Mouse (Mus musculus): ENCODE results near the gene C130032M10Rik. TPM values are rescaled to one million over a fixed set of nuclear protein-coding genes. Genes with fewer than 3 reads are reported as not detected.

Gene C130032M10Rik
- polyA plus RNA-seq, 1 experiment, result 0.06 TPM

- H3K4me2 ChIP-seq (ENCODE audit: low read depth), result no peak overlapping the region
- no peak overlapping the region for H3K4me3 ChIP-seq
- TF ChIP-seq MYOG (IDR thresholded peaks at IDR 0.05; ENCODE audit: control insufficient read depth in 1 of 3, insufficient read depth in 1 of 3, insufficient read length in 2 of 3, low read depth in 2 of 3), result no peak
- TF ChIP-seq CEBPB (IDR thresholded peaks at IDR 0.05; ENCODE audit: insufficient read depth, poor library complexity, severe bottlenecking), result no peak
- TF ChIP-seq TCF12 (IDR thresholded peaks at IDR 0.05; ENCODE audit: insufficient read depth, poor library complexity, severe bottlenecking), result no peak
- TF ChIP-seq MYOD1 (IDR thresholded peaks at IDR 0.05; ENCODE audit: control insufficient read depth in 1 of 3, insufficient read length in 2 of 3, low read depth in 2 of 3), result no peak
- no peak for TF ChIP-seq SRF (IDR thresholded peaks at IDR 0.05; ENCODE audit: control insufficient read depth, insufficient read length, low read depth)
- TF ChIP-seq E2F4 (IDR thresholded peaks at IDR 0.05; ENCODE audit: insufficient read depth), result no peak
- no peak for TF ChIP-seq POLR2A (IDR thresholded peaks at IDR 0.05; ENCODE audit: insufficient read length, low read depth)
- no peak for TF ChIP-seq TCF3 (IDR thresholded peaks at IDR 0.05; ENCODE audit: insufficient read length, low read depth)
- TF ChIP-seq POLR2AphosphoS2 (IDR thresholded peaks at IDR 0.05; ENCODE audit: insufficient read length, low read depth), result no peak
- TF ChIP-seq USF1 (IDR thresholded peaks at IDR 0.05; ENCODE audit: low read depth), result no peak
- no peak for TF ChIP-seq REST (IDR thresholded peaks at IDR 0.05; ENCODE audit: insufficient read depth, insufficient read length)
- no peak for TF ChIP-seq MAX (IDR thresholded peaks at IDR 0.05; ENCODE audit: low read depth)
- no peak overlapping the region for H3ac ChIP-seq (ENCODE audit: control insufficient read depth, insufficient read length)
- no peaks in the 10 kb centered on the region for H3K36me3 ChIP-seq (ENCODE audit: control insufficient read depth, insufficient read depth)
- H3K27me3 ChIP-seq (ENCODE audit: control insufficient read depth, insufficient read depth, insufficient read length), result no peaks in the 10 kb centered on the region
- H3K79me2 ChIP-seq (ENCODE audit: control insufficient read depth, insufficient read depth), result no peaks in the 10 kb centered on the region
These were observed 6.5 kb downstream of the C130032M10Rik start for GRCm38 (mm10) chr9:114522041-114522440.

GRCm38 (mm10) chr9:114522501-114522900, 7.0 kb downstream of the C130032M10Rik start:
- no peaks in the 10 kb centered on the region for H3K27me3 ChIP-seq (ENCODE audit: control insufficient read depth, insufficient read depth, insufficient read length)
- no peaks in the 10 kb centered on the region for H3K36me3 ChIP-seq (ENCODE audit: control insufficient read depth, insufficient read depth)
- no peak overlapping the region for H3ac ChIP-seq (ENCODE audit: control insufficient read depth, insufficient read length)
- no peaks in the 10 kb centered on the region for H3K79me2 ChIP-seq (ENCODE audit: control insufficient read depth, insufficient read depth)
- no peak overlapping the region for H3K4me3 ChIP-seq
- TF ChIP-seq REST (IDR thresholded peaks at IDR 0.05; ENCODE audit: insufficient read depth, insufficient read length) (no peak), POLR2AphosphoS2 (IDR thresholded peaks at IDR 0.05; ENCODE audit: insufficient read length, low read depth) (no peak), E2F4 (IDR thresholded peaks at IDR 0.05; ENCODE audit: insufficient read depth) (no peak), MAX (IDR thresholded peaks at IDR 0.05; ENCODE audit: low read depth) (no peak), USF1 (IDR thresholded peaks at IDR 0.05; ENCODE audit: low read depth) (no peak), TCF12 (IDR thresholded peaks at IDR 0.05; ENCODE audit: insufficient read depth, poor library complexity, severe bottlenecking) (no peak), TCF3 (IDR thresholded peaks at IDR 0.05; ENCODE audit: insufficient read length, low read depth) (no peak), SRF (IDR thresholded peaks at IDR 0.05; ENCODE audit: control insufficient read depth, insufficient read length, low read depth) (no peak), MYOD1 (IDR thresholded peaks at IDR 0.05; ENCODE audit: control insufficient read depth in 1 of 3, insufficient read length in 2 of 3, low read depth in 2 of 3) (no peak), MYOG (IDR thresholded peaks at IDR 0.05; ENCODE audit: control insufficient read depth in 1 of 3, insufficient read depth in 1 of 3, insufficient read length in 2 of 3, low read depth in 2 of 3) (no peak), POLR2A (IDR thresholded peaks at IDR 0.05; ENCODE audit: insufficient read length, low read depth) (no peak), CEBPB (IDR thresholded peaks at IDR 0.05; ENCODE audit: insufficient read depth, poor library complexity, severe bottlenecking) (no peak)
- H3K4me2 ChIP-seq (ENCODE audit: low read depth), result no peak overlapping the region

GRCm38 (mm10) chr9:114525073-114525633, 9.7 kb downstream of the C130032M10Rik start:
- TF ChIP-seq MYOG (IDR thresholded peaks at IDR 0.05; ENCODE audit: control insufficient read depth in 1 of 3, insufficient read depth in 1 of 3, insufficient read length in 2 of 3, low read depth in 2 of 3), result no peak
- H3K4me3 ChIP-seq, result no peak overlapping the region
- H3K4me2 ChIP-seq (ENCODE audit: low read depth), result no peak overlapping the region
- no peaks in the 10 kb centered on the region for H3K79me2 ChIP-seq (ENCODE audit: control insufficient read depth, insufficient read depth)
- no peaks in the 10 kb centered on the region for H3K27me3 ChIP-seq (ENCODE audit: control insufficient read depth, insufficient read depth, insufficient read length)
- H3K36me3 ChIP-seq (ENCODE audit: control insufficient read depth, insufficient read depth), result no peaks in the 10 kb centered on the region
- H3ac ChIP-seq (ENCODE audit: control insufficient read depth, insufficient read length), result no peak overlapping the region

- Histone ChIP-seq H3K79me2 (ENCODE audit: control insufficient read depth, insufficient read depth) (no peaks in the 10 kb centered on the region), H3K36me3 (ENCODE audit: control insufficient read depth, insufficient read depth) (no peaks in the 10 kb centered on the region), H3K4me3 (no peak overlapping the region), H3K4me2 (ENCODE audit: low read depth) (no peak overlapping the region), H3K27me3 (ENCODE audit: control insufficient read depth, insufficient read depth, insufficient read length) (no peaks in the 10 kb centered on the region), H3ac (ENCODE audit: control insufficient read depth, insufficient read length) (no peak overlapping the region)
- TF ChIP-seq POLR2A (IDR thresholded peaks at IDR 0.05; ENCODE audit: insufficient read length, low read depth), result no peak
- TF ChIP-seq USF1 (IDR thresholded peaks at IDR 0.05; ENCODE audit: low read depth), result no peak
- TF ChIP-seq MAX (IDR thresholded peaks at IDR 0.05; ENCODE audit: low read depth), result no peak
- no peak for TF ChIP-seq POLR2AphosphoS2 (IDR thresholded peaks at IDR 0.05; ENCODE audit: insufficient read length, low read depth)
- no peak for TF ChIP-seq CEBPB (IDR thresholded peaks at IDR 0.05; ENCODE audit: insufficient read depth, poor library complexity, severe bottlenecking)
- no peak for TF ChIP-seq MYOG (IDR thresholded peaks at IDR 0.05; ENCODE audit: control insufficient read depth in 1 of 3, insufficient read depth in 1 of 3, insufficient read length in 2 of 3, low read depth in 2 of 3)
- no peak for TF ChIP-seq REST (IDR thresholded peaks at IDR 0.05; ENCODE audit: insufficient read depth, insufficient read length)
- no peak for TF ChIP-seq MYOD1 (IDR thresholded peaks at IDR 0.05; ENCODE audit: control insufficient read depth in 1 of 3, insufficient read length in 2 of 3, low read depth in 2 of 3)
- no peak for TF ChIP-seq E2F4 (IDR thresholded peaks at IDR 0.05; ENCODE audit: insufficient read depth)
- no peak for TF ChIP-seq TCF3 (IDR thresholded peaks at IDR 0.05; ENCODE audit: insufficient read length, low read depth)
- no peak for TF ChIP-seq TCF12 (IDR thresholded peaks at IDR 0.05; ENCODE audit: insufficient read depth, poor library complexity, severe bottlenecking)
- no peak for TF ChIP-seq SRF (IDR thresholded peaks at IDR 0.05; ENCODE audit: control insufficient read depth, insufficient read length, low read depth)
These were observed 10.4 kb downstream of the C130032M10Rik start for GRCm38 (mm10) chr9:114525891-114526290.

GRCm38 (mm10) chr9:114526581-114526980, 11.1 kb downstream of the C130032M10Rik start:
- H3K27me3 ChIP-seq (ENCODE audit: control insufficient read depth, insufficient read depth, insufficient read length), result no peaks in the 10 kb centered on the region
- no peak overlapping the region for H3K4me3 ChIP-seq
- H3K36me3 ChIP-seq (ENCODE audit: control insufficient read depth, insufficient read depth), result no peaks in the 10 kb centered on the region
- peak overlapping the region; percentile 67 for H3K4me2 ChIP-seq (ENCODE audit: low read depth)
- TF ChIP-seq MAX (IDR thresholded peaks at IDR 0.05; ENCODE audit: low read depth) (no peak), CEBPB (IDR thresholded peaks at IDR 0.05; ENCODE audit: insufficient read depth, poor library complexity, severe bottlenecking) (no peak), TCF3 (IDR thresholded peaks at IDR 0.05; ENCODE audit: insufficient read length, low read depth) (no peak)
- no peaks in the 10 kb centered on the region for H3K79me2 ChIP-seq (ENCODE audit: control insufficient read depth, insufficient read depth)
- H3ac ChIP-seq (ENCODE audit: control insufficient read depth, insufficient read length), result no peak overlapping the region

Measured in myocyte (in vitro differentiated cells).